Mouse (Mus musculus): ENCODE measurements at regions not wholly inside any gene's neighbourhood (a gene's known extent, or its start where the extent isn't known, plus 50 kb on each side); places are given as distances from the start of the nearest gene placed in this dataset.

DNA sequence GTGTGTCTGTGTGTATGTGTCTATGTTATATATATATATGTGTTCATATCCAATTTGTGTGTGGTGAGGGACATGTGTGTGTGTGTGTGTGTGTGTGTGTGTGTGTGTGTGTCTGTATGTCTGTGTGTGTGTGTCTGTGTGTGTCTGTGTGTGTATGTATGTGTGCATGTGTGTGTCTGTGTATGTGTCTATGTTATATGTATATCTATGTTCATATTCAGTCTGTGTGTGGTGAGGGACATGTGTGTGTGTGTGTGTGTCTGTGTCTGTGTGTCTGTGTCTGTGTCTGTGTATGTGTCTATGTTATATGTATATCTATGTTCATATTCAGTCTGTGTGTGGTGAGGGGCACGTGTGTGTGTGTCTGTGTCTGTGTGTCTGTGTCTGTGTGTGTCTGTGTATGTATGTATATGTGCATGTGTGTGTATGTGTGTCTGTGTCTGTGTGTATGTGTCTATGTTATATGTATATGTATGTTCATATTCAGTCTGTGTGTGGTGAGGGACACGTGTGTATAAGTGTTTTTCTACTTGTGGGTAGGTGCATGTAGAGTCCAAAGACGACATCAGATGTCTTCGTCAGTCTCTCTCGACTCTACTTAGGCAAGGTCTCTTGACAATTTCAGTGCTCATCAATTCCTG, 370.5 kb upstream of the Slc7a11 start:
- ATAC-seq = no peak

DNA sequence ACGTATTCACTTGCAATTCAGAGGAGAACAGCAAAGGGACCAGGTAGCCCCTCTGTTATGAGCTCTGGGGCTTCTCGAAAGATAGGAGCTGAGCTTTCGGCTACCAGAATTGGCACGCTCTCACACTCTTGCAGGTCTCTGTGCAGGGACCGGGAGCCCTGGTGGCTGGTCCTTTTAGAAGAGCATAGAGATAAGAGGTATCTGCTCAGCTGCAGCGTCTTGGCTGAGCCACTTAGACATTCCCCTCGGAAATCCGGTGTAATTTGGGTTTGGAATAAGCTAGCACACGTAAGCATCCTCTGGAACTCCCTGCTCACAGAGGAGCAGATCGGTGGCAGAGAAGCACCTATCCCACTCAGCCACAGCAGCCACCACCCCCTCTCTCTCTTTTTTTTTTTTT, 372.3 kb upstream of the Slc7a11 start:
- ATAC-seq = no peak

DNA sequence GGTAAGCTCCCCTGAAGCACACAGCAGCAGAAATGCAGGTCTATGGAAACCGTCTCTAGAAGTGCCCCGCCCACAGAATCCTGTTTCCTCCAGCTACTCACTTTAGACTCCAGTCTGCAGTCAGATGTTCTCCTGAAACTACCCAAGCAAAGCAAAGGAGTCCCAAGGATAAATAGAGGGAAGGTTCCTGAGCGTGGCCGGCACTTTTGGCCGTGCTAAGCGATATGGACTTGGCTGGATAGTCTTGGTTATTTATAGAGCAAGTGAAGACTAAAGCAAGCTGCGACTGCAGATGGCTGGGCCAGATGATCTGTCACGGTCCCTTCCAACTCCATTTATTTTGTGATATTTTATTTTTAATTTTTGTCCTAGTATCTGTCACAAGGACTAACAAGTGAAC, 373.1 kb upstream of the Slc7a11 start:
- ATAC-seq = no peak

DNA sequence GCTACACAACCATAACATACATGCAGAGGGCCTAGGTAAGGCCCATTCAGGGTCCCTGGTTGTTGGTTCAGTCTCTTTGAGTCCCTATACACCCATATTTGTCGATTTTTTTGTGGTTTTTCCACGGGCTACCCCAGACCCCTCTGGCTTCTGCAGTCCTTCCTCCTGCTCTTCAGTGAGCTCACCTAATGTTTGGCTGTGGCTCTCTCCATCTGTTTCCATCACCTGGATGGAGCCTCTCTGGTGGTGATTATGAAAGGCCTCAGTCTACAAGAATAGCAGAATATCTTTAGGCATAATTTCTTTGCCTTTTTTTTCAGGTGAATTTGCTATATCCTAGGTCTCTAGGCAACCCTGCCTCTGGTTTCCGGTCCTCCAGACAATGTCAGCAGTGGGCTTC, 373.9 kb upstream of the Slc7a11 start:
- ATAC-seq = no peak

DNA sequence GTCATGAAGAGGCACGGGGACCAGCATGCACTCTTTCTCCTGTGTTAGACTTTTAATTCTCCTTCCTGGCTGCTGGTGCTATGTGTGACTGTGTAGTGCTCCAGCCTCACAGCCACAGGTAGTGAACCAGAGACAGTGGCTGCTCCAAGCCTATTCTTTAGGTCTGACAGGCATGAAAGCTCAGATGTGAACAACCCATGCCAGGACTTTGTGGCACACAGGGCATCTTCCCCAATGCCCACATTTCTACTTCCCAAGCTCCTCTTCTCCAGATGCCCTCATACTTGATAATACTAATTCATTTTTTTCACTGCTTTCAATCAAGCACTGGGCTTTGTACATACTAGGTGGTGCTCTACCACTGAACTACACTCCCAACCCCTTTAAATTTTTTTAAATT, 377.4 kb upstream of the Slc7a11 start:
- ATAC-seq = no peak

DNA sequence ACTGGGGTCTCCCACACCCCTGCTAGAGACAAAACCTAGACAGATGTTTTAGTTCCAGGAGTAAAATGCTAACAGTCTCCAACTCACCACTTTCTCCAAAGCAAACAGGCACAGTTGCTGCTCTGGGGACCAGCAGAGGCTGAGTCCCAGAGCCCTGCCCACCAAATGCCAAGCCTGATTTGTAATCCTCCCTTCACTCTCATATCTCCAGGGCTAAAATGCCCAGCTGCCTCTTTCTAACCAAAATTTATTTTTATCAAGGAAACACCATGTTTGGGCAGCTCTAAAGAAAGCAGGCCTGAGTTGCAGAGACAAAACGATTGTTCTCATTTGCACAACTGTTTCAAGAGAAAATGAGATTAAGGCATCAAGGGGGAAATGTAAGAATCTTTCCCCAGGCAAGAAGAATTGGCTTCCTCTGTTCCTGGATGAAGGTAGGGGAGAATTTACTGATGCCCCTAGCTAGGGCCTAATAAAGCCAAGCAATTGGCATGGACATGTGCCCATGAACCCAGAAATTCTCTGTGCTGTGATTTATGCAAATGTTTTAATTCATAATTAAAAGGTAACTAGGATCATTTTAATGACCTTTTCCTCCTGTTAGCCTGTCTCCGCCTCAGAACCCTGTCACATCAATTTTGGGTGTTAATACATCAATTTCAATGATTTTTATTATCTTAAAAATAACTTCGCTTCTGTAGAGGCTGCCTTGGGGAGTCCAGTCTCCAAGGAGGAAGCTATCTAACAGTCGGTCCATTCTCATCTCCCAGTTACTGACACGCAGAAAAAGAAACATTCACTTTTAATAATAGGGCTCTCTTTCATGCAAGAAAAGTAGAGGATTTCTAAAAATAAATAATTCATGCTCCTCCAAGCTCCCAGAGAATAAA, 382.4 kb upstream of the Slc7a11 start:
- ATAC-seq = no peak

DNA sequence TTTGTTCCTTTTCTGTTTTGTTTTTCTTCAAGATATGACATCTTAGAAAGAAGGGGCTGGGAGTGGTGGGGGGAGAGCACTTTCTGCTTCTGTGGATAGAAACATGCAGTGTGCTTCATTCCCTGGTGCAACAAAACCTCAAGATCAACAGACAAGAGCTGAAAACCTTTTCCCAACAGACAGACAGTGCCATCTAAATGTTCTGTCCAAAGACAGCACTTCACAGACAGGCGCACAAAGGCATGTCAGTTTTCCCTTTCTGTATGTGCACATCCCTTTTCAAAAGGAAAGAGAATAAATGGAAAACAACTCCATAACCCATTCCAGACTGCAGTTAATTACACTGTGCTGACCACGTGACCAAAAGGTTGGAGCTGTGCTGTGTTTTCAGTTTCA, 383.0 kb upstream of the Slc7a11 start:
- no peak for ATAC-seq

DNA sequence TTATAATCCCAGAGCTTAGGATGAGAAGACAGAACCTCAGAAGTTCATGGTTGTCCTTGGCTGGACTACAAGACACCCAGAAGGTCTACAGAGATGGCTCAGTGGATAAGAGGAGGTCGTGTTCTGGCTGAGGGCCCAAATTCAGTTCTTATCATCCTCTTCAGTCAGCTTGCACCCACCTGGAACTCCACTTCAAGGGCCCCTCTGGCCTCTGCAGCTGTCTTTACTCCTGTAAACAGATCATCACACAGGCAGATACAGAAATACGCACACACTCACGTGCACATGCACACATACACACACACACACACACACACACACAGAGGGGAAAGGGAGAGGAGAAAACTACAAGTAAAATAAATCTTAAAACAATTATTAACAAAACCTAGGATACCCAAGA, 385.8 kb upstream of the Slc7a11 start:
- no peak for ATAC-seq

DNA sequence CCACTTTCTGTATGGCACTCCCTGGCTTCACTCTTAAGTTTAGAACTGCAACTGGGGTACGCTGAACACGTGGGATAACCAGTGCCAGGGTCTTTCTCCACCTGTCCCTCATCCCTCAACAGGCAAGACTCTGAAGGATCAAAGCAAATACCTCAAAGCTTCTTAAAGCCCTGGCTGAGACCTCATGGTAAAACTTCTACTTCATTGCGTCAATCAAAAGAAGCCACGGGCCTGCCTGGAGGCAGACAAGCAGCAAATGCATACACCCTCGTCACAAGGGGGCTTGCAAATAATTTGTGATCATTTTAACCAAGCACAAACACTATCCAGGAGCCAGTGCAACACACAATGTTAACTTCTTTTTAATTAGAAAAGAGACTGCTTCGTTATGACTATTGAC, 387.0 kb upstream of the Slc7a11 start:
- no peak for ATAC-seq

DNA sequence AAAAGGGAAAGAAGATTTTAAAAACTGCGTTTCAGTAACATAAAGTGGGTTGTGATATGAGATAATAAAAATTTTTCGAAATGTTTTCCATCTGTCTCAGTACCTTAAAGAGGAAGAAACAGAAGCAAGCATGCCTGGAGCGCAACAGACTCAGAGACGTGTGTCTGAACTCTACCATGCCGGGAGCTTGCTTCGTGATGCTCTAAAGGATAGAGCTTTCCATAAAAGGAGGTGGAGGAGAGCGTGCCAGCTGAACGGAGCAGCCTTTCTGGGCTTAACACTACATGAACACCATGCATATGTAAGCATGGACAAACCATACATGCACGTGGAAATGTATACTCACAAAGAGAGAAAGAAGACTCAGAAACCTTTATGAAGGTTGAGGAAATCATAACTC, 387.5 kb upstream of the Slc7a11 start:
- no peak for ATAC-seq

DNA sequence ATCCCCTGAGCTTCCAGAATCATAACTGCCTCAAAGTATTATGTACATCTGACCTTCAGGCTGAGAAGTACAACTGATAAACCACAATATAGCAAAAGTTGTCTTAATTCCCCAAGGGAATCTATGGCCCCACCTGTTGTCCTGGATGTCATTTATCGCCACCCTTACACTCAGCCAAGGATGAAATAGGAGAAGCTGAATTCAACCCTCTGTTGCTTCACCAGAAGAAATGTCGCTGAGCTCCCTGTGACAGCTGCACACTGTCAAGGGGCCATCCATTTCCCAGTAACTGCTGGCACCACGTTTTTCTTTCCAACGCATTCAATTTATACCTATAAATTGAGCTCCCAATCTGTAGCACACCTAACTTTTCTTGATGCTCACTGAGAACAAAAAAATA, 382.0 kb upstream of the Noct start:
- ATAC-seq = no peak

DNA sequence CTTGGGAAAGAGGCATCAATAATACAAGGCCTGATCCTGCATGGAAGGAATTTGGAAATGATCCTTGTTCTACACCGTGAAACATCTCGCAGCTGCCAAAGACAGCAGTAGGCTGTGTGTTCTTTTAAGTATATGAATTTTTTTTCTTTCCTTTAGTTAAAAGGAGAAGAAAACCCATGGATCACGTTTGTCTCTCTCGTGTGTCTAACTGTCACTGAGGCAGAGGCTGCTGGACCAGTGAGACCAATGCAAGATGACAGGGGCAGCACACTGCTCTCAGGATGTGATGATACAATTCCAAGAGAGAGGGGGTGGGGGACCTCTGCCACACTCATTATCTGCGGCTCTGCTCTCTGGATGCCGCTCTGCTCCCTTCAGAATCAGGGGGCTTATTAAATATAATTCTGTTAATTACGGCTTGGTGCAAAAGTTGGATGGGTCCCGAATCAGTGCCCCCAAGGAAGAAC, 379.4 kb upstream of the Noct start:
- ATAC-seq = no peak

DNA sequence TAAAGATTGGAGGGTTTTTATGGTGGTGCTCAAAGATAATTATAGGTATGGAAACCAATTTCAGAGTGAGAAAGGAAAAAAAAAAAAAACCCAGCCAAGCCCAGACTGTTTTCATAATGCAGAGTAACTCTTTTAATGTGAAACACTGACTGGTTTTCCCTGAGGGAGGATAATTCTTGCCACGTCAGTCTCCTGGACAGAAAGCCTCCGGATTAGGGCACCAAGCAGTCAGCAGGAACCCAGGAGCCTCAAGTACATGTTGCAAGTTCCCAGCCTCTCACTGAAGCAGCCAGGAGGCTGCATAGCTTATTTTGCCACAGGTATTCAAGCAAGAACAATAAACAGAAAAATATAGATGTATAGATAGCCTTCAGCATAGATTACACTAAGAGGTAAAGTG, 378.9 kb upstream of the Noct start:
- ATAC-seq = no peak

DNA sequence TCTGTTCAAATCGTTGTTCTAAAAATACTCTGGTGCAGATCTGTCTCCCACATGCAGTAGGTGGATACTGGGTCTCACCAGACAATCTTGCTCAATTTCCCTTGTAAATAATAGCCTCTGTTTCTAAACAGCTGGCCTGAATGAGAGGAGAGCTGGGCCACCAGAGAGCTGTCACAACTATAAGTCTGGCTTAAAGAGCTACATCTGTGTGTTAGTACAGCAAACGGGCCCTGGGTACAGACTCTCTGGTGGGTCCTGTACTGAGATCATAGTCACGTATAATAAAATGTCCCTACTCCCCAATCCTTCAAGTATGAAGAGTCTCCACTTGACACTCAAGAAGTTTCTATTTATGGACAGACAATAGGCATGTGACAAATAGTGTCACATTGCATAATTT, 375.7 kb upstream of the Noct start:
- ATAC-seq = no peak

DNA sequence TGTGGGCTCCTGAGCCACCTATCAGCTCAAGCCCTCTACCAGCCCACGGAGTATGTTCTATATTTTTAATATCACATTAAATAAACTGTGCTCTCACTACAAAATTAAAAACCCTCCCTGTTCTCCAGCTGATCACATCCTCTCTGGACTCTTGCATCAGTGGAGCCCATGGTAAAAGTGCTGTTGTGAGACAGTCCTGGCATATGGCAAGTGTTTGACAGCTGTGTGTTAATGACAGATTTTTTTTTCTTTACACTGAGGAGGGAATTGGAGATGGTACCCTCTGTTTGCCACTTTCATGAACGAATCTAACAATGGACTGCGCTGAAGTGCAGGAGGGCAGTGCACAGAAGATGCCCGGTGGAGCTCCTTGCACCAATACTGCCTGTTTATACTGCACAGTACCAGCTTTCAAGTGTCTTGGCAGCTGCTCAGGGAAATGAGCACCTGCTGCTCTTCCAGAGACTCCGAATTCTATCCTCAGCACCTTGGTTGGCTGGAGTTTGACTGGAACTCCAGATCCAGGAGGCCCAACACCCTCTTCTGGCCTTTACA, 373.1 kb upstream of the Noct start:
- no peak for ATAC-seq

DNA sequence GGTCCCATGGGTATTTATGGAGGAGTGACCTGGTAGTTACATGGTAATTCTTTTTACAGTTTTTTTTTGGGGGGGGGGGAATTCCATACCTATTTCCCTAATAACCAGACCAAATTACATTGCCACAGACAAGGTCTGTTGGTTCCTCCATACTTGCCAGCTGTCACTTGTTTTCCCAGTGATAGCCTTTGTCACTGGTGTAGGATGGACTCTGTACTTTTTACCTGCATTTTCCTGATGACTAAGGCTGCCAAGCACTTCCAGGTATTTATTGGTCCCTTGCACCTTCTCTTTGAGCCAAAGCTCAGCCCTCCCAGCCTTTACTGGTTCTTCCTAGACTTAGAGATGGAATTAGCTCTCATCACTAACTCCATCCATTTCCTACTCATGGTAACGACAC, 357.1 kb upstream of the Noct start:
- ATAC-seq = no peak

DNA sequence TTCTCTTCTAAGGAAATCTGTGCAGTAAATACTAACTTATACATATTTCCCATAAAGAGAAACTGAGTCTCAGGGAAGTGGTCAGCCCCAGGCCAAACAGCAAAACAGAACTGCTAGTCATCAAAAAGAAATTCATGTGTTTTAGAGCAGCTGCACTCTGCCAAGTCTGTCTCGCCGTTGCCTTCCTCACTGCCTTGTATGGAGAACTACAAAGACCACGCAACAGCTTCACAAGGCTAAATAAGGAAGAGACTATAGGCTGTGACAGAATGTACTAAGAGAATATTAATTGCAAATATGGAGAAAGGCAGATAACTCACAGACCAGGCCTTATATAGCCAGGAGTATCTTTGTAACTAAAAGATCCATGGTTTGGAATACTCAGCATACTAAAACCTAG, 355.0 kb upstream of the Noct start:
- no peak for ATAC-seq

DNA sequence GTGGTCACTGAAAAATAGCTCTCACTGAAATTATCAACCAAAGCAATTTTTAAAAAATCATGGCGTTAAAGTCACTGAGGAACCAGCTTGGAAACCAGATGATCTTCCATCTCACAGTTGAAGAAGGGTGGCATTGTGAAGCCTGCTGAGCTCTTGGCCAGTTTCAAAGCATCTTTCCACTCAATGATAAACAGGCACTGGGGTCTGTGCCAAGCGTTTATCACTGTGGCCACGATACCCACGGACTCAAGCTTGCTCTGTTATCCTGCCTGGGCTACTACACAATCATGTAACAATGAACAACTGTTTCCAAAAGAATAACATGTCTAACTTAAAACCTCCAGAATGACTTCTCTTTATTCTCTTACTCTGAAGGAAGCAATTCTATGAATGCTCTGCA, 345.2 kb upstream of the Noct start:
- no peak for ATAC-seq

DNA sequence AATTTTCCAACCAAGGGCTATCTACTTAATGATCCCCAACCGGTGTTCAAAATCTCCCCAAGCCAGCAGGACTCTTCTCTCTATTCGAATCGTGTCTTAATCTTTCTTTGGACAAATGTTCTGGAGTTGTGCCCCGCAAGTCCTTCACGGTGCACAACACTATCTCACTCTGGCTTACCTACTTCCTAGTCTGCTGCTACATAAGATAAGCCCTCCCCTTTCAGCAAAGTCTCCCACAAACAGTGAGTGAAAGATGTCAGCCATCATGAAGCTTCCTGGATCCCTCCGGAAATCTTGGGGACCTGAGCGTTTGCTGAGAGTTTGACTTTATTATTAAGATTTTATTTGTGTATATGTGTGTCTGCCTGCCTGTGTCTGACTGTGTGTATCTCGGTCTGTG, 344.7 kb upstream of the Noct start:
- no peak for ATAC-seq

DNA sequence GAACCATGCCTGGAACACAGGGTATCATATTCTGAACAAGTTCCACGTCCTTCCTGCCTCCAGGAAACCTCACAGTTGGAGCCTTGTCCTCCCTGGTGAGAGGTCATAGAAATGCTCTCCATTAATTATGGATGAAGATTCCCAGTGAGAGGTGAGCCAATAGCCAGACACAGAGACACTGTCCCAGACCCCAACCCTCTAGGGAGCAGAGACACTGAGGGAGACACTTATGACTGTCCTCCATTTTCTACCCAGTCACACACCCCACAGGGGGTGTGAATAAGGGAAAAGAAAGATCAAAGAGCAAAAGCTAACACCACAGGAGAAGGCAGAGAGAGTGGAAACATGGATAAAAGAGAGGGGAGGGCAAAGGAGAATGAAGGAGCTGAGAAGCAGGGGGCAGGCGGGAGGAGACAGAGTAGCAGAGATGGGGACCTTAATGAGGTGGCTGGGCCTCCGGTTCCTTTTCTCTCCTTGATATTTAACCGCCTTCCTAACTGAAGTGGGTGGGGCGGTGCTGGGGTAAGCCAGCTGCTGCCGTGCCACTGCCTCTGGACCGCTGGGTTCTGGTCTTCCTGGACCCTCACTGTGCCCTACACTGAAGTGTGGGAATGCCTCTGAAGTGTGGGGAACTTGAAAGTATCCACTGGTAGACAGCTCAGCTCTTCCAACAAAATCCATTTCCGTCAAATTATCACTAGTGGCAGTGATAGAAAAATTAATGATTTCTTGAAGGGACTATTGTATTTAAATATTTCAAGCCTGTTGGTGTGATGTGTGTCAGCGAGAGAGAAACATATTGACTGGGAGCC, 342.6 kb upstream of the Noct start:
- no peak for ATAC-seq

DNA sequence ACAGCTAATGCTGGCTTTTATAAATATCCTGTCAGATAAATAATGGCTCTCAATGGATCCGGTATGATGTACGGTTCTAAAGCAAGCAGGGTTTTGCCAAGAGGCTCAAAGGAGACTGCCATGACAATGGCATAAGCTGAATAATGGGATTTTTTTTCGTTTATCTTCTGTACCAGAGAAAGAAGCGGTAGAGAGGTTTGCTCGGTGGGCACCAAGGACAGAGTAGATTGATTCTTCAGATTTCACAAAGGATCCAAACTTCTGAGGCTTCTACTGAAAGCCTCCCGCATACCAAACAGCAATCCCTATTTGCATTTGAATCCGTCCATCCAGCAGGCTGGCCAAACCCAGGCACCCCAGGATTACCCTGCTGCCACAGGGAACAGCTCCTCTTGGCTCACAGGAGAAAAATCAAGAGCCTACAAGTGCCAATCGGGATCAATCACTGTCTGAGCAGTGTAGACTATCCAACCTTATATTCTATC, 342.0 kb upstream of the Noct start:
- no peak for ATAC-seq

DNA sequence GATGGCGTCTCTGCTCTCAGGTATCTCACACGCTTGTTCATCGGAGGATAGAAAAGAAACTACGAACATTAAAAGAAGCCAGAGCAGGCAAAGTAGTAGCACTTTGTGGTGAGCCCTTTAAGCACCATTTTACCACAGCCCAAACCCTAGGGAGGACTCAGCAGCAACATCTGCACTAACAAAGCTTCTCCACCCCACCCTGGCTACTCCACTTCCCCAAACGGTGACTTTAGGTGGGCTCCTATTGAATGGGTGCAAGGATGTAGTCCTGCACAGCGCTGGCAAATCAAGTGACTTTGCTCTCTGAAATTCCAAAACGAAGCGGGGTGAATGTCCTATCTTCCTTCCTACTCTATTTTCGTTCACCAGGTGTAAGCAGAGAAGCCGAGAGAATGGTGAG, 337.9 kb upstream of the Noct start:
- ATAC-seq = no peak

DNA sequence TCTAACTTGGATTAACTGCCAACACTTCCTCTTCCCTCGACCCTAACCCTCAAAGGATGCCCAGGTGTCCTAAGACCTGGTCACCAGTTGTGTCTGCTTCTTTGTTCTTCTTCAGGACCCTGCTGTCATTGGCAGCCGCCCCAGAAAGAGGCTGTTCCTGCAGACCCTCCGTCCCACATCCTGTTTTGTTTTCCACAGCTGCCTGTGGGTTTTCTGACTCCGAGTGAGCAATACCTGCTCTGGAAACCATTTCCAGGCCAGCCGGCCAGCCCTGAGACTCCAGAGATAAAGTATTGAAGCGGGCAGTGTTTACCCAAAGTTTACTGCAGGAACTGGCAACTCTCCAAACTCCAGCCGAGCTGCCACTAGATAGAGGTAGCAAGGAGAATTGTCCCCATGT, 337.2 kb upstream of the Noct start:
- ATAC-seq = no peak

Data from activated CD4-positive, CD25-positive, alpha-beta regulatory T cell, adult 4 months (primary cell).